Mouse (Mus musculus): ENCODE measurements around the gene A630076J17Rik. TPM values are rescaled to one million over a fixed set of nuclear protein-coding genes. Genes with fewer than 3 reads are reported as not detected.

A630076J17Rik gene
- total and polyA plus RNA-seq, 3 experiments: not detected

- H3K4me1 ChIP-seq (ENCODE audit: control insufficient read depth in 1 of 2, insufficient read depth in 2 of 2, low read length in 2 of 2): peaks cover 0 to 7% of the 10 kb centered on the region in 2 experiments; a peak in 2 of 4 replicates
- H3K27ac ChIP-seq (ENCODE audit: control insufficient read depth, low read depth, low read length): no peak overlapping the region
- no peak for TF ChIP-seq POLR2AphosphoS5 (IDR thresholded peaks at IDR 0.05; ENCODE audit: borderline replicate concordance, low read depth, low read length)
- TF ChIP-seq BHLHE40 (IDR thresholded peaks at IDR 0.05; ENCODE audit: borderline replicate concordance, low read depth, low read length): no peak
- TF ChIP-seq ZMIZ1 (IDR thresholded peaks at IDR 0.05; ENCODE audit: low read depth, low read length): no peak
- TF ChIP-seq SMC3 (IDR thresholded peaks at IDR 0.05; ENCODE audit: low read depth, low read length): no peak
- no peak for TF ChIP-seq NRF1 (IDR thresholded peaks at IDR 0.05; ENCODE audit: insufficient read depth, low read depth, low read length, poor library complexity, severe bottlenecking)
- TF ChIP-seq TBP (IDR thresholded peaks at IDR 0.05; ENCODE audit: low read depth, low read length): no peak
- TF ChIP-seq USF2 (IDR thresholded peaks at IDR 0.05; ENCODE audit: borderline replicate concordance in 1 of 2, insufficient read depth in 1 of 2, low read depth in 1 of 2, low read length in 2 of 2): no peak
- TF ChIP-seq MAX (IDR thresholded peaks at IDR 0.05; ENCODE audit: low read length): no peak
- no peak for TF ChIP-seq ELF1 (IDR thresholded peaks at IDR 0.05; ENCODE audit: low read depth, low read length)
- no peak for TF ChIP-seq ZNF384 (IDR thresholded peaks at IDR 0.05; ENCODE audit: low read depth, low read length)
- no peak for TF ChIP-seq GABPA (IDR thresholded peaks at IDR 0.05; ENCODE audit: low read depth, low read length)
- no peak for TF ChIP-seq RAD21 (IDR thresholded peaks at IDR 0.05; ENCODE audit: low read depth, low read length)
- no peak for TF ChIP-seq MEF2A (IDR thresholded peaks at IDR 0.05; ENCODE audit: extremely low read depth, insufficient replicate concordance, low read depth, low read length, poor library complexity, severe bottlenecking)
- no peak for TF ChIP-seq MXI1 (IDR thresholded peaks at IDR 0.05; ENCODE audit: low read depth, low read length)
- TF ChIP-seq MAZ (IDR thresholded peaks at IDR 0.05; ENCODE audit: low read depth, low read length): no peak
- no peak for TF ChIP-seq ETS1 (IDR thresholded peaks at IDR 0.05; ENCODE audit: low read depth, low read length)
- TF ChIP-seq TCF12 (IDR thresholded peaks at IDR 0.05; ENCODE audit: low read depth, low read length): no peak
- no peak for TF ChIP-seq UBTF (IDR thresholded peaks at IDR 0.05; ENCODE audit: borderline replicate concordance, insufficient read depth, low read depth, low read length)
- no peak for TF ChIP-seq JUND (IDR thresholded peaks at IDR 0.05; ENCODE audit: low read depth, low read length)
- no peak for TF ChIP-seq USF1 (IDR thresholded peaks at IDR 0.05; ENCODE audit: low read depth, low read length)
- no peaks in the 10 kb centered on the region for H3K9me3 ChIP-seq (replicated peaks; ENCODE audit: insufficient read depth, low read length)
- no peak overlapping the region for H3K4me3 ChIP-seq (ENCODE audit: control insufficient read depth in 1 of 2, insufficient read depth in 1 of 2, low read depth in 2 of 2, low read length in 2 of 2)
- peaks cover 0 to 8% of the 10 kb centered on the region in 2 experiments; a peak in 2 of 4 replicates for H3K36me3 ChIP-seq (ENCODE audit: control insufficient read depth in 1 of 2, insufficient read depth in 2 of 2, low read length in 2 of 2)
- H3K27me3 ChIP-seq (ENCODE audit: control insufficient read depth in 1 of 2, insufficient read depth in 2 of 2, low read length in 2 of 2): no peaks in the 10 kb centered on the region
- H3K9ac ChIP-seq (ENCODE audit: control insufficient read depth, low read depth, low read length, poor library complexity, severe bottlenecking): no peak overlapping the region
- no peak for DNase-seq (ENCODE audit: low read depth, low spot score)
- H3K79me2 ChIP-seq (ENCODE audit: control insufficient read depth, insufficient read depth, low read length, poor library complexity): peaks cover 10% of the 10 kb centered on the region
Observed at GRCm38 (mm10) chr3:107276626-107277025, 46.2 kb downstream of the A630076J17Rik start.
